Comparison of ENCODE assay signal across 8 mouse cellular contexts in genomic region chr2:92060291-92060690, GRCm38 (mm10). TPM values are rescaled to one million over a fixed set of nuclear protein-coding genes. Genes with fewer than 3 reads are reported as not detected.
DNase-seq lines count a peak whose midpoint lies in the region; ATAC-seq and TF ChIP-seq lines count a peak whose summit lies in the region.

No protein-coding gene starts in this region.

- H3K9ac ChIP-seq in lung, postnatal 0 days (replicated peaks; ENCODE audit: low read depth), result no peak overlapping the region
- H3K9ac ChIP-seq in forebrain, embryonic 15.5 days (replicated peaks), result peak overlapping the region; percentile 75

- H3K4me3 ChIP-seq in lung, postnatal 0 days (ENCODE audit: low read depth, low read length), result no peak overlapping the region
- peak overlapping the region; percentile 67 for H3K4me3 ChIP-seq in forebrain, embryonic 15.5 days
- peak overlapping the region; percentile 70 for H3K4me3 ChIP-seq in small intestine, adult 2 months (ENCODE audit: low read depth, low read length)

- ATAC-seq in lung, postnatal 0 days, result no peak
- peak; percentile 16 for ATAC-seq in forebrain, embryonic 15.5 days (replicated peaks)

- H3K27ac ChIP-seq in lung, postnatal 0 days (ENCODE audit: low read length), result no peak overlapping the region
- H3K27ac ChIP-seq in forebrain, embryonic 15.5 days (replicated peaks), result peak overlapping the region; percentile 87
- H3K27ac ChIP-seq in small intestine, adult 2 months (ENCODE audit: insufficient read depth, low read depth, low read length), result no peak overlapping the region

- peaks cover 16% of the 10 kb centered on the region for H3K4me1 ChIP-seq in lung, postnatal 0 days (ENCODE audit: insufficient read depth, low read depth, low read length)
- peaks cover 26% of the 10 kb centered on the region for H3K4me1 ChIP-seq in forebrain, embryonic 15.5 days
- H3K4me1 ChIP-seq in small intestine, adult 2 months (ENCODE audit: control insufficient read depth, insufficient read depth, insufficient read length, low read length), result peaks cover 14% of the 10 kb centered on the region

- WGBS in lung, postnatal 0 days, result 22% methylated on average over 6 of the region's 6 CpGs
- WGBS in forebrain, embryonic 15.5 days, result 11% methylated on average over 6 of the region's 6 CpGs
- 30% methylated on average over 6 of the region's 6 CpGs for WGBS in small intestine, adult 2 months

- no peak for DNase-seq in lung, postnatal 0 days (ENCODE audit: low spot score)
- no peak for DNase-seq in lung, postnatal 10 days
- DNase-seq in kidney, postnatal 4 days, result peak; percentile 35 to 55
- no peak for DNase-seq in ovary, postnatal 36 days (ENCODE audit: low spot score)
- no peak for DNase-seq in left cerebral cortex, adult 9 months (ENCODE audit: low spot score in 2 of 2)
- no peak for DNase-seq in ovary, postnatal 10 days (ENCODE audit: low spot score)

- no peak for TF ChIP-seq POLR2A in small intestine, adult 2 months (IDR thresholded peaks at IDR 0.05; ENCODE audit: low read depth, low read length)

- peaks cover 17% of the 10 kb centered on the region for H3K27me3 ChIP-seq in lung, postnatal 0 days (replicated peaks; ENCODE audit: insufficient read depth, low read length)
- H3K27me3 ChIP-seq in forebrain, embryonic 15.5 days, result no peaks in the 10 kb centered on the region
- peaks cover 11% of the 10 kb centered on the region; the same call in 1 of the 2 replicates for H3K27me3 ChIP-seq in small intestine, adult 2 months (ENCODE audit: control insufficient read depth, insufficient read depth, low read length)

- no peak for TF ChIP-seq CTCF in lung, postnatal 0 days (IDR thresholded peaks at IDR 0.05)
- TF ChIP-seq CTCF in small intestine, adult 2 months (IDR thresholded peaks at IDR 0.05; ENCODE audit: extremely low read depth, insufficient read length, insufficient replicate concordance, low read depth, low read length), result no peak

- H3K4me2 ChIP-seq in lung, postnatal 0 days (replicated peaks; ENCODE audit: low read depth, low read length), result peak overlapping the region; percentile 89; the same call in 1 of the 2 replicates
- H3K4me2 ChIP-seq in forebrain, embryonic 15.5 days (replicated peaks), result peak overlapping the region; percentile 92

- no peaks in the 10 kb centered on the region for H3K36me3 ChIP-seq in lung, postnatal 0 days (ENCODE audit: insufficient read depth, low read length)
- H3K36me3 ChIP-seq in forebrain, embryonic 15.5 days, result no peaks in the 10 kb centered on the region
- no peaks in the 10 kb centered on the region for H3K36me3 ChIP-seq in small intestine, adult 2 months (ENCODE audit: control insufficient read depth, insufficient read depth, low read length)

- H3K9me3 ChIP-seq in lung, postnatal 0 days (ENCODE audit: low read length), result no peaks in the 10 kb centered on the region
- no peaks in the 10 kb centered on the region for H3K9me3 ChIP-seq in forebrain, embryonic 15.5 days

- no peak for TF ChIP-seq EP300 in lung, postnatal 0 days (IDR thresholded peaks at IDR 0.05)

RNA-seq across cellular contexts. Expression of gene Phf21a, which starts 32.6 kb away (rescaled TPM):
- polyA plus RNA-seq in lung, postnatal 0 days (2015; fragmentation: Nextera tagmentation; extraction: Ambion mirVana), result 12.9 and 13.6 TPM in 2 replicates
- polyA plus RNA-seq in forebrain, embryonic 15.5 days (2015; fragmentation: Nextera tagmentation; extraction: Ambion mirVana), result 46.8 and 48.6 TPM in 2 replicates
- polyA plus RNA-seq in small intestine, adult 2 months (2012; rRNA removed), result 15.6 and 28.4 TPM in 2 replicates

RNA-seq across cellular contexts. Expression of gene Creb3l1, which starts 36.0 kb away (rescaled TPM):
- polyA plus RNA-seq in lung, postnatal 0 days (2015; fragmentation: Nextera tagmentation; extraction: Ambion mirVana), result 7.0 and 8.1 TPM in 2 replicates
- polyA plus RNA-seq in forebrain, embryonic 15.5 days (2015; fragmentation: Nextera tagmentation; extraction: Ambion mirVana), result 0.92 and 1.0 TPM in 2 replicates
- polyA plus RNA-seq in small intestine, adult 2 months (2012; rRNA removed), result 22.5 and 25.4 TPM in 2 replicates

Comparison
In these comparisons a context has a peak if more than half of its experiments do, and no peak if none do; other contexts are left out.
1. DNase-seq: peak in kidney, postnatal 4 days (2 of 2); none in lung, postnatal 0 days (single experiment), lung, postnatal 10 days (single experiment), ovary, postnatal 36 days (single experiment), left cerebral cortex, adult 9 months (0 of 2) and ovary, postnatal 10 days (single experiment).